Mouse (Mus musculus) retina, adult 2 months (tissue): ENCODE data around the gene Ntn5.

Experiments used
- DNase-seq: peaks from one replicate; pipeline ENCODE4 v3.0.0-alpha.2; 2012; ENCODE audit warnings: low read depth, low spot score

Ntn5 gene

GRCm38 (mm10) chr7:45725713-45726112, 41.9 kb downstream of the Ntn5 start, which contains the start of gene Spaca4:
Spaca4 (minus strand) TSS chr7:45725813.
- DNase-seq, result no peak

- DNase-seq, result no peak
Observed at GRCm38 (mm10) chr7:45726419-45726818, 42.6 kb downstream of the Ntn5 start.

DNA sequence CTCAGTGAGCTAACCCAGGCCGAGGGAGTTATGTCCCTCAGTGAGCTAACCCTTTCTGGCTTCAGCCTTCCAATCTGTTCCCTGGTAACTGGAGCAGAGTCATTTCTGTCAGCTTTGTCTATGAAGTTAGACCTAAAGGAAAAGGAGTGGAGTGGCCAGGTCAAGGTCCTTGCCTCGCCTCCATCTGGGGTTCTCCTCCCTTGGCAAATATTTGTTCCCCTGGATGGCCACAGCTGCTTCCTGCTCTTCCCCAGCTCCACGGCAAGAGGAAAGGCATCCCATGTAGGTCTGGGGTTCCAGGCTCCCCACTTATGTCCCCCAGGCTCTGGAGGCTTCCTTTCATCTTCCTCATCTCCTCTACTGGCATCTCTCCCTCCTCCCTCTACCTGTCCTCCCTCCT, 43.8 kb downstream of the Ntn5 start:
- DNase-seq, result no peak

- DNase-seq, result no peak
Observed at GRCm38 (mm10) chr7:45730727-45731431, 47.1 kb downstream of the Ntn5 start.

DNA sequence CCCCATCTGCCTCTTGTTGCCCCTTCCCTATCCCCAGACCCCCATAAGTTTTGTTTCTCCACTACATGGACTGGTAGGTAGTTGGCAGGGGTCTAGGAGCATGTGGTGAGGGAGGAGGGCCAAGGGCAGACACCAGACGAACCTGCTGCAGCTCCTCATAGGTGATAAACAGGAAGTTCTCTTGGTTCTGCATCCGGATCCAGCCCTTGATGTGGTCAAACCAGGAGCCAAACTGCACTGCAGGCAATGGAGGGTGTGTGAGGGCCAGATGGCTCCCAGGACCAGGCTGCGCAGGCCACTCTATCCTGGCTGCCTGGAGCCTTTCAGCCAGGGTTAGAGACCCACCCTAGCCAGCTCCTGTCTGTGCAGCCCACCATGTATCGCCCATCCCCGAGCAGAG, 49.7 kb downstream of the Ntn5 start:
- DNase-seq, result no peak

GRCm38 (mm10) chr7:45739162-45739763, 55.4 kb downstream of the Ntn5 start:
- DNase-seq, result peak; percentile 77

GRCm38 (mm10) chr7:45739820-45740219, 56.0 kb downstream of the Ntn5 start:
- no peak for DNase-seq

- DNase-seq, result no peak
Observed at GRCm38 (mm10) chr7:45741308-45741707, 57.5 kb downstream of the Ntn5 start.

DNA sequence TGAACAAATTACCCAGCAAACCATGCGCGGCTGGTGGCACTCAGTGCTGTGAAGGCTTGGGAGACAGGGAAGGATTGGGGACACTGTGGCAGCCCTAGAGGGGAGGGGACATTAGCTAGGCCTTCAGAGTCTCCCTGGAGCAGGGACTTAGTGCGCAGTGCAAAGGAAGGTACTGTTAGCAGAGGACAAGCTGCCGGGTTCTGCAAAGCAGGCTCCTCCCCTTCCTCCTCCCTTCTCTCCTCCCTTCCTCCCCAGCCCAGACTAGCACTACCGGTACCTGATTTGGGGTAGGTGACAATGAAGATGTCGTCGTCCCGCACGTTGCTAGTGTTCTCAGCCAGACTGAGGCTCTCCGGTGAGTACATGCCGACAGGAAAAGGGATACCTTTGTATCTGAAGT, 58.0 kb downstream of the Ntn5 start:
- no peak for DNase-seq

DNA sequence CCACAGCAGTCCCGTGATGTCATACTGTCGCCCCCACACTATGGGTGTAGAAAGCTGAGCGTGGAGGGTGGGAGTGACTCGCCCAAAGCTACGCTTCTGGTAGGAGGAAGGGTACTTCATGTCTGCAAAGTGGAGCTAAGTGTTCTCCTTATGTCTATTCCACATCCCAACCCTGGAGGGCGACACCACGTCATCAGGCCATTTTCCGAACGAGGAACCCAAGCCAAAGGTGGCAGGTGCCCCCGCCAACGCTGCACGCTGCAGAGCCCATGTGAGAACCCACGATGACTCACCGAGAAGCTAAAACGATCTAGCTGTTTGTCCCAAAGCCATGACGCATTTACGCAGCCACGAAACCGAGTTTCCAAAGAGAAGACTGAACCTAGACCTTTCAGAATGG, 58.5 kb downstream of the Ntn5 start:
- no peak for DNase-seq
